Mouse (Mus musculus) MN1 (cell line): Measurements from ENCODE around the gene Meis2.

ENCODE experiments used
- DNase-seq: peaks from one replicate; pipeline ENCODE4 v3.0.0-alpha.2; 2016; ENCODE audit warnings: low spot score

The Meis2 gene

GRCm38 (mm10) chr2:115943044-115943443 is 122.6 kb downstream of the Meis2 start:
- DNase-seq = no peak

DNA sequence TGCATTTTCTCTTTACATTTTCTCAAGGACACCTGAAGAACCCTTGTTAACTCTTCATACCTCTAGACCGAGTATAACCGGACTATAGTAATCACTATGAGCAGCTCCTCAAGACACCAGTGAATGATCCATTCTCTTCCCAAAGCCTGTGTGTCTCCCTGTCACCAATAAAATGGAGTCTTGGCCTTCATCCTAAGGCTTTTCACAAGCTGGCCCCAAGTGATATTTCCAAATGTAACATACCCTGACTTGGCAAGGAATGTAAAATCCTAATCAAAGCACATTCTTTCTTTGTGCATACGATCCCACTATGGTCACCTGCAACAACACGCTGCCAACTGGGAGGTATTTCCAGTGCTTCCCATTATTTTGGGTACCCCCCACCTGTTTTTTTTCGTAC is 125.8 kb downstream of the Meis2 start:
- DNase-seq = no peak

DNA sequence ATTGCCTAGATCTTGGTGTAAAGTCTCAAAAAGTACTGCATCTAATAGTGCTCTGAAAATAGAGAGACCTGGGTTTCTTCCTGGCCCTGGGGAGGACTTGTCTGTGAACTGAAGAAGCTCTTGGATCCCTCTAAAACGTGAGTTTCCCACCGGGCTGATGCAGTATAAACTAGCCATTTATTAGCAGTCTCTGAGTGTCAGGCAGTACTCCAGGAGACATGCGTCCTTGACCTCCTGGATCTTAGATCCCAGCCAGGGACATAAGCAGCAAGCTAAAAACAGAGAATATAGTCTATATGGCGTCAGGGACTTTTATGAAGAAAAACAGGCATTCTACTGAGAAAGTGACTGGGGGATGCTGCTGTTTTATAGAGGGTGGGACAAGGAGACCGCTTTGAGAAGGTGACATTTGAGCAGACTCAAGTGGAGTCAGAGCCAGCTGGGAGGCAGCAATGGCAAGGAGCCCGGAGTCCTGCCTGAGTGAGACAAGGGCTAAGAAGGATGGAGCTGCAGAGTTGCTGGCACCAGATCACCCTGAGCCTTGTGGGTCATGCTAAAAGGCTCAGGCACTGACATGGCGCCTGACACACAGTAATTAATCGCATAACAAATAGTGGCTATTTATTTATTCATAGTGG is 126.6 kb downstream of the Meis2 start:
- no peak for DNase-seq

DNA sequence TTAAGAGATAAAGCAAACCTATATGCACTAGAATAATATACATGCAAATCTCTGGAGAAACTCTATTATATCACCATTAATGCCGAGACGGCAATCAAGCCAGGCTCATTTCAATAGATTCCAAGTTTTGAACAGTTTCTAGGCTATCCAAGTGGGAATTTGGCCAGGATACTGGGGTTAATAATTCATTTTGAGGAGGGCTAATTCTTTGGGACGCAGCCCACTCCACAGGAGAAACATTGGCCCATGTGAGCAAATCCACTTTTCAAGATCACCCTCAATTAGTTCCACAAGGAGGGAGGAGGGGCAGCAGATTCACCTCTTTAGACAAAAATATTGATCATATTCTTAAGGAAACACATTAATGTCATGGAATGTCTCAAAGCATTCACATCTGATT is 127.3 kb downstream of the Meis2 start:
- DNase-seq = no peak

DNA sequence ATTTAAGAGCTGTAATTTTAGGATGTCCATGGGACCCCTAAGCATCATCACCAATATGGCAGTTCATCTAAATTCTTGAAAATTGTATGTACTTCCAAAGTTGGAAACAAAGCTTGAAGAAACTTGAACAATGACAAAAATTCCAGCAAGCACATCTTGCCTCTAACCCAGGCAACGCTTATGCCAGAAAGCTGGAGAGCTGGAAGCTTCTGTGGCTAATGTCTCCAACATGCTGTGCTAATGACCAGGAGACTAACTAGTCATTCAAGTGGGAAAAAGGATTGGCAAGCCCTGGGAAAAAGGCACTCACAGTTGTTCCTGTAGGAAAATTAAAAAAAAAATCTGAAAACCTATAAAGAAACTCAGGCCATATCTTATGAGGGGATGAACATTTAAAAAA is 127.7 kb downstream of the Meis2 start:
- DNase-seq = no peak

- DNase-seq = no peak
Observed at GRCm38 (mm10) chr2:115936786-115937185, 128.9 kb downstream of the Meis2 start.

- no peak for DNase-seq
Observed at GRCm38 (mm10) chr2:115934299-115934698, 131.3 kb downstream of the Meis2 start.

DNA sequence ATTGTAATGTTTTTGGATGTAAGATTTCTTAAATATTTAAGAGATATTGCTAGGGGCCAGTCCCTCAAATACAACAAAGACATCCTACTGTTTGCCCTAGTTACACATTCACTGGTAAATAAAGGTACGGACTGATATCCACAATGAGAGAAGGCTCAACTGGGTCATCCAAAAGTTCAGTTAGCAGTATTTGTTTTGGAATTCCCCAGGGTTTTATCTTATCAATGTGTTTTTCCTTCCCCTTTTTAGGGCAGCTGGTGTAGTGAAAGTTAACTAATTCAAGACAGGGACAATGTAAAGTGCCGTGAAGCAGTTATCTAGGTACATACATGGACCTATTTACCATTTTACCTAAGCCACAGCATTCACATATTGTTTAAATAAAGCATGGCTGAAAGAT is 132.4 kb downstream of the Meis2 start:
- DNase-seq = no peak

GRCm38 (mm10) chr2:115925744-115926143 is 139.9 kb downstream of the Meis2 start:
- DNase-seq = no peak

- no peak for DNase-seq
Observed at GRCm38 (mm10) chr2:115924472-115924871, 141.2 kb downstream of the Meis2 start.

DNA sequence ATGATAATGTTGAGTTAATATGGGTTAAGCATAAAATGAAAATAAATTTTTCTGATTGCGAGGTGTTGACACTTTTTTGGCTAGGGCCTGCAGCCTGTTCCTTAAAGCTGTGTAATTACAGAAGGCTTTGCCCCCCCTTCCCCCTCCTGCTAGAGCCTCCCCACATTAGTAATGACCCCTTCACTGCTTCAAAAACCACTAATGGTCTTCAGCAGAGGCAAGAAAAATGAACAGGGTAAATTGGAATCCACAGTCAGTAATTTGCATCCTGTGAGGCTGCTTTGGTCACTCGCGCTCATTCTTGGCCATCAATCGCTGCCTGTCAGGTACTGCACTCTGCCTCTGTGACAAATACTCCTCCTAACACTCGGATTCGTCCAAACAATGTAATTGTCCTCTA is 142.4 kb downstream of the Meis2 start:
- no peak for DNase-seq

- DNase-seq = no peak
Observed at GRCm38 (mm10) chr2:115921687-115922086, 144.0 kb downstream of the Meis2 start.

- DNase-seq = no peak
Observed at GRCm38 (mm10) chr2:115920336-115920951, 145.2 kb downstream of the Meis2 start.

DNA sequence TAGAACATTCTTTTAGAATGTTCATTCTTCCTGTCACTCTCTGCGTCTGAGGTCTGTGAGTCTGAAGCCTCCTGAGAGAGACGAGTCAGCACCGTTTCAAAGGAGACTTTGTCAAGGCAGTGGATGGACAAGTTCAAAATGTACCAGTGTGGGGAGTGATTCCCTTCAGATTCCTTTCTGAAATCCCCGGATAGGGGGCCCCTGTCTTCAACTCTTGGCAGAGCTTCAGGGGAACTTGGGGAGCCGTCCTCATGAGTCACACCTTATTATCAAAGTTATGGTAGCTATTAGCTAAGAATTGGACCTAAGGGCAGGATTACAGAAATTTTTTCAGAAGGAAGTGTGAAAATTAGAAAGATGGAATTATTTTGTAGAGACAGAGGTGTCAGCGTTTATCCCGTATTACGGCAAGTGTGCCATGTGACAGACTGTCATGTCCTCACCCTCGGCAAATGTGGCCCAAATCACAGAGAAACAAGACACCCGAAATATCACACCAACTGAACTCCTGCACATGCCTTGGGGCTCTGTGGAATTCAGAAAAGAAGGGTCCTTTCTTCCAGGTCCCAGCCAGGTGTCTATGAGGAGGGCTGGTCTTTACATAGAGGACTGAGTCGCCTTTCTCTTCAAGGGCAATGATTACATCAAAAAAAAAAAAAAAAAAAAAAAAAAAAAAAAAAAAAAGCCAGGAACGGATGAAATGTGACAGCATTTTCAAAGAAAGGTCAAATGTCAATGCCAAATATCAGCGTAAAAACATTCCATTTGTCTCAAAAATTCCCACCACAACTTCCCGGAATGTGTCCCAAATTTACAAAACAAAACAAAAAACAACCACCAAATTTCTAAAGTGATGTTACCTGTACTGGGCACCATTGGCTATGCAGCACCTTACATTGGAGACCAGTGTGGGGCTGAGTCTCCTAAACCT is 146.2 kb downstream of the Meis2 start:
- DNase-seq = no peak

DNA sequence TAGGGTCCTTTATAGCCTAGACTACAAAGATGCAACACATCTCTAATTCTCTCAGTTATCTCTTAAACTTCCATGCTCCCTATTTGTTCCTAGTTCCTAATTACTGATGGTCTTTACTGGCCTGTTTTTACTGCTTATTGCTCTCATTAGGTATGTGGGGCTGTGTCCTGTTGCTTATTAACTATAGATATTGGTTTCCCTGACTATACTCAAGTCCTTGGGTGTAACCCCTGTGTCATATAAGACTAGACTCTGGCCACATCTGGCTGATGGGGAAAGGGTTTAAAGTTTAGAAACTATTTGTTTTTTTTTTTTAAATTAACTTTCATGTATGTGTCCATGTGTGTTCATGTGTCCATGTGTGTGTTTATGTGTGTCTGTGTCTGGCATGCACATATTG is 147.1 kb downstream of the Meis2 start:
- no peak for DNase-seq

- no peak for DNase-seq
Observed at GRCm38 (mm10) chr2:115914539-115914938, 151.1 kb downstream of the Meis2 start.

GRCm38 (mm10) chr2:115912948-115913529 is 152.6 kb downstream of the Meis2 start:
- DNase-seq = no peak

- no peak for DNase-seq
Observed at GRCm38 (mm10) chr2:115911913-115912642, 153.6 kb downstream of the Meis2 start.

GRCm38 (mm10) chr2:115910217-115910616 is 155.4 kb downstream of the Meis2 start:
- DNase-seq = no peak

- no peak for DNase-seq
Observed at GRCm38 (mm10) chr2:115901007-115901406, 164.6 kb downstream of the Meis2 start.

GRCm38 (mm10) chr2:115897559-115897958 is 168.1 kb downstream of the Meis2 start:
- no peak for DNase-seq

GRCm38 (mm10) chr2:115897001-115897400 is 168.6 kb downstream of the Meis2 start:
- no peak for DNase-seq
